Mouse (Mus musculus): ENCODE results near the gene Prkch.

DNA sequence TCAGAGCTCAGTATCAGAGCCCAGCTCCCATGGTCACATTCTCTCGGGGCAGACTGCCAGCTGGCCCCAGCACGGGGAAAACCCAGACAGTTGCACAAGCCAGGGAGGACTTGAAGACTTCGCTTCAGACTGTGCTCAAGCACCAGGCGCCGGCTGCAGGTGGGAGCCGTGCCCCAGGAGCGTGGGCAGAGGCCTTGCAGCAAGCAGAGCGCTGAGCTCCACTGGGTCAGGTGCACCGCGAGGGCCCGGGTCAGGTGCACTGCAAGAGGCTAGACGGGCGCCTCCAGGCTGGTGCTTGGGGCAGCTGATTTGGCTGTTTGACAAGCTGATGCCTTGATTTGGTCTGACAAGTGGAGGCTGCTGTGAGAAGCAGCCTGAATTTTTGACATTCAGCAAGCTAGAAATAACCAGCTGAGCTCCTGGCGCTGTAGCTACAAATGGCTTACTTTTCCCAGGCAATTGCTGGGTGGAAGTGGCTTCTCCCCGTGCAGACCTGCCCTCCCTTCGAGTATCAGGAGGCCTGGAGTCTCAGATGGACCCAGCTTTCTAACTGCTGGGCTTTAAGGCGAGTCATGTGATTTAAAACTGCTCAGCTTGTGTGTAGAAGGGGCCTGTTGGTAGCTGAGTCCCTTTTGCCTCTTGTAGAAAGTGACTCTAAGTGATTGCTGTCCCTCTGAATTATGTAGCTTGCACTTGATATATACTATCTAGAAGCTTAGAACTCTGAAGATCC, 209.7 kb downstream of the Prkch start:
- TF ChIP-seq CTCF (IDR thresholded peaks at IDR 0.05; ENCODE audit: borderline replicate concordance, insufficient read depth, low read depth, low read length) (no peak), POLR2A (IDR thresholded peaks at IDR 0.05; ENCODE audit: borderline replicate concordance, insufficient read depth, low read length) (no peak)
